Mouse (Mus musculus): ENCODE results near the gene Cacna2d3. TPM values are rescaled to one million over a fixed set of nuclear protein-coding genes. Genes with fewer than 3 reads are reported as not detected.

The Cacna2d3 gene
- not detected in 2 replicates for total RNA-seq (2017)

- ATAC-seq (ENCODE audit: extremely low read depth, insufficient number of reproducible peaks, low FRiP score, poor library complexity, severe bottlenecking): no peak
These were observed at the start of gene Cacna2d3 for GRCm38 (mm10) chr14:29721488-29722385. Gene Cacna2d3 (minus strand): TSS chr14:29721864.

GRCm38 (mm10) chr14:29769486-29769885 is 47.8 kb upstream of the Cacna2d3 start:
- no peak for ATAC-seq (ENCODE audit: extremely low read depth, insufficient number of reproducible peaks, low FRiP score, poor library complexity, severe bottlenecking)

DNA sequence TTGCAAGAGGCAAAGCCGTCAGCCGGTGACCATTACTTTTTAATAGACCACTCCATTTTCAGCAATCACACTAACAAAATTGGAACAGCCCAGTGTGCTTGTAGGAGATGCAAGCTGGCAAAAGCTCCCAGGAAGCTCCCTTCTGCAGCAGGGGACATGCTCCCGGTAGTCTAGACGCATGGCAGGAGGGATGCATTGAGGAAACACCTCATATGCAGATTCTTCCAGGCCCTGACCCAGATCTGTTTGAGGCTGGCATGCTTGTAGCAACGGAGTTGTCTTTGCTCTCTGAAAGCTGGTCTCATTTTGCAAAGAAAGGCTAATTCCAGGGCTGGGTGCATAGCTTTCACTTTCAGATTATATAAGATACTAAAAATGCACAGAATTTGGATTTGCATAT is 31.2 kb upstream of the Cacna2d3 start:
- no peak for ATAC-seq (ENCODE audit: extremely low read depth, insufficient number of reproducible peaks, low FRiP score, poor library complexity, severe bottlenecking)

GRCm38 (mm10) chr14:29738751-29739150 is 17.1 kb upstream of the Cacna2d3 start:
- no peak for ATAC-seq (ENCODE audit: extremely low read depth, insufficient number of reproducible peaks, low FRiP score, poor library complexity, severe bottlenecking)

- ATAC-seq (ENCODE audit: extremely low read depth, insufficient number of reproducible peaks, low FRiP score, poor library complexity, severe bottlenecking): no peak
These were observed 8.6 kb upstream of the Cacna2d3 start for GRCm38 (mm10) chr14:29730256-29730655.

GRCm38 (mm10) chr14:29729009-29729408 is 7.3 kb upstream of the Cacna2d3 start:
- ATAC-seq (ENCODE audit: extremely low read depth, insufficient number of reproducible peaks, low FRiP score, poor library complexity, severe bottlenecking): no peak

DNA sequence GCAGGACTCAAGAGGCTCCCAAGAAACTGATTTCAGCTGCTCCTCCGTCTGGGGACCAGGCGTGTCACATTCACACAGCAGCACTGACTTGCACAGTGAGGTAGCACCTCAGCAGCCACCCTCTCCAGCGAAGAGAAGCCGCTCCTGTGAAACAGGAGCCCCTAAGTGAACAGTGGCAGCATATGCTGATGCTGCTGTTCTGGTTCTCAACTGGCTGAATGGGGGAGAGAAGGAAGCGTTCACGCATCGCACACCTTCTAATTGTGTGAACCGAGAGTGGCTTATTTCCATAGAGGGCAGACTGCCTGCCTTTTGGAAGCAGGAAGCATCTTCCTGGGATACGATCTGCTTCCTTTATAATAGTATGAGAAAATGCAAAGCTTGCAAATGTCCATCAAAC is 5.9 kb upstream of the Cacna2d3 start:
- ATAC-seq (ENCODE audit: extremely low read depth, insufficient number of reproducible peaks, low FRiP score, poor library complexity, severe bottlenecking): no peak

- no peak for ATAC-seq (ENCODE audit: extremely low read depth, insufficient number of reproducible peaks, low FRiP score, poor library complexity, severe bottlenecking)
These were observed 1.6 kb upstream of the Cacna2d3 start for GRCm38 (mm10) chr14:29723267-29723666.

GRCm38 (mm10) chr14:29722386-29723221 is 940 bp upstream of the Cacna2d3 start:
- ATAC-seq (ENCODE audit: extremely low read depth, insufficient number of reproducible peaks, low FRiP score, poor library complexity, severe bottlenecking): no peak

DNA sequence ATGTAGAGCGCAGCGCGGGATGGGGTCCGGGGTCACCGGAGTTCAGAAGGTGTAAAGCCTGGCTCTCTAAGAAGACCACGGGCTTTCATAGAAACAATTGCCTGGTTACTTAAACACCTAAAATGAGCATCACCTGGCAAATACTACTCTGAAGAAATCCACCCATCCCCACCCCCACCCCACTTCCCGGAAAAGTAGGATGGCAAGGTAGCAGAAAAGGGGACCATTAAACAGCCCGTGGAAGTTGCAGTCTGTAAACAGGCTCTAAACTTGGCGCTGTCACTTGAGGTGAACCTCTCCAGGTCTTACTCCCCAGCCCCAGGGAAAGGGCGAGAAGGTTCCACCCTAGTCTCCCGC is 555 bp downstream of the Cacna2d3 start:
- no peak for ATAC-seq (ENCODE audit: extremely low read depth, insufficient number of reproducible peaks, low FRiP score, poor library complexity, severe bottlenecking)

- no peak for ATAC-seq (ENCODE audit: extremely low read depth, insufficient number of reproducible peaks, low FRiP score, poor library complexity, severe bottlenecking)
These were observed 1.2 kb downstream of the Cacna2d3 start for GRCm38 (mm10) chr14:29720334-29720911.

DNA sequence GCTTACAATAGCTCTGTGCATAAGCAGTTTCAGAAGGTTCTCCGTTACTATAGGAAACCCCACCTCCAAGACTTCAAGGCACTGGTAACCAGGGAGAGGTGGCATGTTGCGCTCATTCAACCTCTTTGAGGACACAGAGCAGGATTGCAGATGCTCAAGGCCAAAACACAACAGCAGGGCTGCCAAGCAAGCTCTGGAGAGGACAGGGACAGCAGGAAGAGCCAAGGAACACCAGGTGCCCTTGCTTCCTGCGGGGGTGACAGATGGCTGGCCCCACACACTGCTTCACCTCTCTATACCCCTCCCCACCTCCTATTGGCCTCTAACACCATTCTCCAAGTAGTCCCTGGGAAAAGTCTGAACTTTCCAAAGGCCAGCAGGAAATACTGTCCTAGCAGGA is 9.0 kb downstream of the Cacna2d3 start:
- no peak for ATAC-seq (ENCODE audit: extremely low read depth, insufficient number of reproducible peaks, low FRiP score, poor library complexity, severe bottlenecking)

- no peak for ATAC-seq (ENCODE audit: extremely low read depth, insufficient number of reproducible peaks, low FRiP score, poor library complexity, severe bottlenecking)
These were observed 13.9 kb downstream of the Cacna2d3 start for GRCm38 (mm10) chr14:29707561-29708335.

- ATAC-seq (ENCODE audit: extremely low read depth, insufficient number of reproducible peaks, low FRiP score, poor library complexity, severe bottlenecking): no peak
These were observed 18.9 kb downstream of the Cacna2d3 start for GRCm38 (mm10) chr14:29702762-29703161.

- no peak for ATAC-seq (ENCODE audit: extremely low read depth, insufficient number of reproducible peaks, low FRiP score, poor library complexity, severe bottlenecking)
These were observed 25.5 kb downstream of the Cacna2d3 start for GRCm38 (mm10) chr14:29696131-29696530.

GRCm38 (mm10) chr14:29672436-29673050 is 49.1 kb downstream of the Cacna2d3 start:
- no peak for ATAC-seq (ENCODE audit: extremely low read depth, insufficient number of reproducible peaks, low FRiP score, poor library complexity, severe bottlenecking)

DNA sequence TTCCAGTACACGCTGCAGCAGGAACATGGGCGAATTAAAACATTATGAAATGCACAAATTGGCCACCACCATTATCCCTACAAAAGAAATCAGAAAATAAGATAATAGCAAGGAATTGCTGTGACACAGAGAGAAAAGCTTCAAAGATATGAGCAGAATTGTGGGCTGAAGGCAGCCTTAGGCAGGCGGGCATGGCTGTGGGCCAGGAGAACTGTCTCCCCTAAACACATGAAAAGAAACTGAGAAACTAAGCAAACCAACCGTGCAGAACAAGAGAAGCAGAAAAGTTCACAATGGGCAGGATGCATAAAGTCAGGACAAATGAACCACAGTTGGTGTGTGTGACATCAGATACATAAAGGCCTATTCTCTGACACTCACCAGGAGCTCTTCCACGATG is 51.8 kb downstream of the Cacna2d3 start:
- ATAC-seq (ENCODE audit: extremely low read depth, insufficient number of reproducible peaks, low FRiP score, poor library complexity, severe bottlenecking): no peak

- ATAC-seq (ENCODE audit: extremely low read depth, insufficient number of reproducible peaks, low FRiP score, poor library complexity, severe bottlenecking): no peak
These were observed 64.7 kb downstream of the Cacna2d3 start for GRCm38 (mm10) chr14:29657006-29657405.

DNA sequence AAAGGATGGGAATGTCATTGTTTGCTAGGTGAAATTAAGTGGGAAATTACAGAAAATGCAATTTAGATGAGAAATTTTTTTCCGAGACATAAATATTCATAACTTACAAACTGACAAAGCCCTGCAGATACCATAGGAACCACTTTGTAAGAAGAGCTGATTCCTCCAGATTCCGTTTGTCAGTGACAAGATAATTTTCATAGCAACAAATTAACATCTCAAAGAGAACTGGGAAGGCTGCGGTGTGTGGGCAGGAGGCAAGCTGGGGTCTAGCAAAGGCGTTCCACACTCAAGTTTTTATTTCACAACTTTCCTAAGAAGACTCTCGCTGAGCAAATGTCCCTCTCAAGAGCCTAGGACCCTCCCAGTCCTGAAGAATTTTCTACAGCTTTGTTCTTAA is 71.1 kb downstream of the Cacna2d3 start:
- ATAC-seq (ENCODE audit: extremely low read depth, insufficient number of reproducible peaks, low FRiP score, poor library complexity, severe bottlenecking): no peak
